Mouse (Mus musculus): ENCODE results near the gene Shc4. TPM values are rescaled to one million over a fixed set of nuclear protein-coding genes. Genes with fewer than 3 reads are reported as not detected.

Shc4 gene
- polyA plus RNA-seq, 1 experiment = 0.34 TPM

GRCm38 (mm10) chr2:125702851-125703250, 21.1 kb downstream of the Shc4 start:
- Histone ChIP-seq H3K79me3 (ENCODE audit: low read depth) (no peaks in the 10 kb centered on the region), H3K36me3 (ENCODE audit: control insufficient read depth, insufficient read depth) (no peaks in the 10 kb centered on the region), H3ac (ENCODE audit: control insufficient read depth, insufficient read length, low read depth) (no peak overlapping the region), H3K27me3 (ENCODE audit: control insufficient read depth, insufficient read depth, insufficient read length) (no peaks in the 10 kb centered on the region), H3K4me3 (ENCODE audit: insufficient read depth, poor library complexity, severe bottlenecking) (no peak overlapping the region), H3K79me2 (ENCODE audit: control insufficient read depth, insufficient read depth) (no peaks in the 10 kb centered on the region)
- no peak for TF ChIP-seq MYOG (IDR thresholded peaks at IDR 0.05; ENCODE audit: control insufficient read depth, extremely low read depth, insufficient read length)
- TF ChIP-seq MYOD1 (IDR thresholded peaks at IDR 0.05; ENCODE audit: control insufficient read depth, insufficient read length, low read depth) = no peak
- no peak for TF ChIP-seq FOSL1 (IDR thresholded peaks at IDR 0.05; ENCODE audit: insufficient read depth, low read length, poor library complexity, severe bottlenecking)
- no peak for TF ChIP-seq CEBPB (IDR thresholded peaks at IDR 0.05; ENCODE audit: low read depth)
- TF ChIP-seq CTCF (IDR thresholded peaks at IDR 0.05; ENCODE audit: control insufficient read depth, insufficient read depth, insufficient read length) = no peak
- TF ChIP-seq USF1 (IDR thresholded peaks at IDR 0.05; ENCODE audit: low read depth) = no peak
- TF ChIP-seq MAX (IDR thresholded peaks at IDR 0.05) = no peak

GRCm38 (mm10) chr2:125701606-125702005, 22.3 kb downstream of the Shc4 start:
- no peaks in the 10 kb centered on the region for H3K36me3 ChIP-seq (ENCODE audit: control insufficient read depth, insufficient read depth)
- H3K4me3 ChIP-seq (ENCODE audit: insufficient read depth, poor library complexity, severe bottlenecking) = no peak overlapping the region
- H3K27me3 ChIP-seq (ENCODE audit: control insufficient read depth, insufficient read depth, insufficient read length) = no peaks in the 10 kb centered on the region
- TF ChIP-seq CEBPB (IDR thresholded peaks at IDR 0.05; ENCODE audit: low read depth) (no peak), MYOG (IDR thresholded peaks at IDR 0.05; ENCODE audit: control insufficient read depth, extremely low read depth, insufficient read length) (no peak), MYOD1 (IDR thresholded peaks at IDR 0.05; ENCODE audit: control insufficient read depth, insufficient read length, low read depth) (no peak)
- no peak overlapping the region for H3ac ChIP-seq (ENCODE audit: control insufficient read depth, insufficient read length, low read depth)
- no peaks in the 10 kb centered on the region for H3K79me3 ChIP-seq (ENCODE audit: low read depth)
- H3K79me2 ChIP-seq (ENCODE audit: control insufficient read depth, insufficient read depth) = no peaks in the 10 kb centered on the region

GRCm38 (mm10) chr2:125696219-125696618, 27.7 kb downstream of the Shc4 start:
- TF ChIP-seq MYOG (IDR thresholded peaks at IDR 0.05; ENCODE audit: control insufficient read depth, extremely low read depth, insufficient read length) (no peak), CTCF (IDR thresholded peaks at IDR 0.05; ENCODE audit: control insufficient read depth, insufficient read depth, insufficient read length) (no peak), MAX (IDR thresholded peaks at IDR 0.05) (no peak), CEBPB (IDR thresholded peaks at IDR 0.05; ENCODE audit: low read depth) (no peak), FOSL1 (IDR thresholded peaks at IDR 0.05; ENCODE audit: insufficient read depth, low read length, poor library complexity, severe bottlenecking) (no peak), USF1 (IDR thresholded peaks at IDR 0.05; ENCODE audit: low read depth) (no peak), MYOD1 (IDR thresholded peaks at IDR 0.05; ENCODE audit: control insufficient read depth, insufficient read length, low read depth) (no peak)
- Histone ChIP-seq H3K4me3 (ENCODE audit: insufficient read depth, poor library complexity, severe bottlenecking) (no peak overlapping the region), H3ac (ENCODE audit: control insufficient read depth, insufficient read length, low read depth) (no peak overlapping the region), H3K79me2 (ENCODE audit: control insufficient read depth, insufficient read depth) (no peaks in the 10 kb centered on the region), H3K79me3 (ENCODE audit: low read depth) (no peaks in the 10 kb centered on the region), H3K36me3 (ENCODE audit: control insufficient read depth, insufficient read depth) (no peaks in the 10 kb centered on the region), H3K27me3 (ENCODE audit: control insufficient read depth, insufficient read depth, insufficient read length) (no peaks in the 10 kb centered on the region)

GRCm38 (mm10) chr2:125694798-125695197, 29.1 kb downstream of the Shc4 start:
- Histone ChIP-seq H3K79me3 (ENCODE audit: low read depth) (no peaks in the 10 kb centered on the region), H3K36me3 (ENCODE audit: control insufficient read depth, insufficient read depth) (no peaks in the 10 kb centered on the region), H3K4me3 (ENCODE audit: insufficient read depth, poor library complexity, severe bottlenecking) (no peak overlapping the region), H3ac (ENCODE audit: control insufficient read depth, insufficient read length, low read depth) (no peak overlapping the region), H3K79me2 (ENCODE audit: control insufficient read depth, insufficient read depth) (no peaks in the 10 kb centered on the region), H3K27me3 (ENCODE audit: control insufficient read depth, insufficient read depth, insufficient read length) (no peaks in the 10 kb centered on the region)
- no peak for TF ChIP-seq CEBPB (IDR thresholded peaks at IDR 0.05; ENCODE audit: low read depth)
- TF ChIP-seq MYOG (IDR thresholded peaks at IDR 0.05; ENCODE audit: control insufficient read depth, extremely low read depth, insufficient read length) = no peak
- no peak for TF ChIP-seq FOSL1 (IDR thresholded peaks at IDR 0.05; ENCODE audit: insufficient read depth, low read length, poor library complexity, severe bottlenecking)
- TF ChIP-seq MAX (IDR thresholded peaks at IDR 0.05) = no peak
- no peak for TF ChIP-seq USF1 (IDR thresholded peaks at IDR 0.05; ENCODE audit: low read depth)
- TF ChIP-seq MYOD1 (IDR thresholded peaks at IDR 0.05; ENCODE audit: control insufficient read depth, insufficient read length, low read depth) = no peak
- no peak for TF ChIP-seq CTCF (IDR thresholded peaks at IDR 0.05; ENCODE audit: control insufficient read depth, insufficient read depth, insufficient read length)

- Histone ChIP-seq H3K4me3 (ENCODE audit: insufficient read depth, poor library complexity, severe bottlenecking) (no peak overlapping the region), H3K36me3 (ENCODE audit: control insufficient read depth, insufficient read depth) (no peaks in the 10 kb centered on the region), H3K79me3 (ENCODE audit: low read depth) (no peaks in the 10 kb centered on the region), H3K79me2 (ENCODE audit: control insufficient read depth, insufficient read depth) (no peaks in the 10 kb centered on the region), H3ac (ENCODE audit: control insufficient read depth, insufficient read length, low read depth) (no peak overlapping the region), H3K27me3 (ENCODE audit: control insufficient read depth, insufficient read depth, insufficient read length) (no peaks in the 10 kb centered on the region)
- TF ChIP-seq MYOD1 (IDR thresholded peaks at IDR 0.05; ENCODE audit: control insufficient read depth, insufficient read length, low read depth) = no peak
These were observed 31.9 kb downstream of the Shc4 start for GRCm38 (mm10) chr2:125692010-125692409.

GRCm38 (mm10) chr2:125685441-125686150, 38.4 kb downstream of the Shc4 start:
- no peak overlapping the region for H3ac ChIP-seq (ENCODE audit: control insufficient read depth, insufficient read length, low read depth)
- H3K4me3 ChIP-seq (ENCODE audit: insufficient read depth, poor library complexity, severe bottlenecking) = no peak overlapping the region
- no peak for TF ChIP-seq CEBPB (IDR thresholded peaks at IDR 0.05; ENCODE audit: low read depth)
- no peak for TF ChIP-seq FOSL1 (IDR thresholded peaks at IDR 0.05; ENCODE audit: insufficient read depth, low read length, poor library complexity, severe bottlenecking)
- TF ChIP-seq MAX (IDR thresholded peaks at IDR 0.05) = no peak
- TF ChIP-seq MYOD1 (IDR thresholded peaks at IDR 0.05; ENCODE audit: control insufficient read depth, insufficient read length, low read depth) = no peak
- no peak for TF ChIP-seq USF1 (IDR thresholded peaks at IDR 0.05; ENCODE audit: low read depth)
- no peak for TF ChIP-seq MYOG (IDR thresholded peaks at IDR 0.05; ENCODE audit: control insufficient read depth, extremely low read depth, insufficient read length)
- H3K36me3 ChIP-seq (ENCODE audit: control insufficient read depth, insufficient read depth) = no peaks in the 10 kb centered on the region
- no peaks in the 10 kb centered on the region for H3K79me3 ChIP-seq (ENCODE audit: low read depth)
- no peaks in the 10 kb centered on the region for H3K27me3 ChIP-seq (ENCODE audit: control insufficient read depth, insufficient read depth, insufficient read length)
- no peaks in the 10 kb centered on the region for H3K79me2 ChIP-seq (ENCODE audit: control insufficient read depth, insufficient read depth)
